Mouse (Mus musculus) kidney, embryonic 16.5 days (tissue): Measurements from ENCODE around the gene Ncor2. TPM values are rescaled to one million over a fixed set of nuclear protein-coding genes. Genes with fewer than 3 reads are reported as not detected.

Source experiments
- ATAC-seq: fragments of 200-750 bp; cut with Nextera tagmentation; 2 replicates; pipeline ENCODE4 v1.8.0; 2017; ENCODE audit warnings: moderate TSS enrichment; ENCODE audit not compliant: low FRiP score, low TSS enrichment
- H3K27ac ChIP-seq: fragments of 300-500 bp; sonication (generic); 2 replicates; pipeline ENCODE4 v1.5.1; 2014; ENCODE audit warnings: low read length
- H3K27me3 ChIP-seq: fragments of 300-500 bp; sonication (generic); 2 replicates; pipeline ENCODE4 v1.6.1; 2014; ENCODE audit warnings: low read length, control low read depth, mixed read lengths; ENCODE audit not compliant: insufficient read depth
- H3K36me3 ChIP-seq: fragments of 300-500 bp; sonication (generic); 2 replicates; pipeline ENCODE4 v1.6.1; 2014; ENCODE audit warnings: low read length, control low read depth, mixed read lengths; ENCODE audit not compliant: insufficient read depth
- H3K4me1 ChIP-seq: fragments of 300-500 bp; sonication (generic); 2 replicates; pipeline ENCODE4 v1.6.1; 2014; ENCODE audit warnings: low read length, control low read depth, mixed read lengths; ENCODE audit not compliant: insufficient read depth
- H3K4me2 ChIP-seq: fragments of 300-500 bp; sonication (generic); replicated peaks from 2 replicates; pipeline ENCODE4 v1.6.1; 2014; ENCODE audit warnings: low read depth, low read length
- H3K4me3 ChIP-seq: fragments of 300-500 bp; sonication (generic); 2 replicates; pipeline ENCODE4 v1.5.1; 2014; ENCODE audit warnings: mild to moderate bottlenecking, low read length
- H3K9ac ChIP-seq: fragments of 300-500 bp; sonication (generic); replicated peaks from 2 replicates; pipeline ENCODE4 v1.6.1; 2014; ENCODE audit warnings: low read length
- H3K9me3 ChIP-seq: fragments of 300-500 bp; sonication (generic); 2 replicates; pipeline ENCODE4 v1.6.1; 2016; ENCODE audit warnings: low read length, control low read depth
- WGBS: fragments of 180-500 bp; shearing (Covaris S2); extraction: QIAGEN DNeasy Blood & Tissue Kit; methylation state at CpG from one replicate; pipeline ENCODE4 v1.1.7; 2014; 5-methylcytosine and 5-hydroxymethylcytosine counted together
- polyA plus RNA-seq: library from polyadenylated mRNA; unstranded; fragments of >200 nt; fragmentation: Nextera tagmentation; extraction: Ambion mirVana; gene quantifications from 2 replicates; pipeline ENCODE4 v1.2.1, GENCODE M21; 2015

Ncor2 gene
- polyA plus RNA-seq, 1 experiment from 2014 or later = 27.5 TPM

DNA sequence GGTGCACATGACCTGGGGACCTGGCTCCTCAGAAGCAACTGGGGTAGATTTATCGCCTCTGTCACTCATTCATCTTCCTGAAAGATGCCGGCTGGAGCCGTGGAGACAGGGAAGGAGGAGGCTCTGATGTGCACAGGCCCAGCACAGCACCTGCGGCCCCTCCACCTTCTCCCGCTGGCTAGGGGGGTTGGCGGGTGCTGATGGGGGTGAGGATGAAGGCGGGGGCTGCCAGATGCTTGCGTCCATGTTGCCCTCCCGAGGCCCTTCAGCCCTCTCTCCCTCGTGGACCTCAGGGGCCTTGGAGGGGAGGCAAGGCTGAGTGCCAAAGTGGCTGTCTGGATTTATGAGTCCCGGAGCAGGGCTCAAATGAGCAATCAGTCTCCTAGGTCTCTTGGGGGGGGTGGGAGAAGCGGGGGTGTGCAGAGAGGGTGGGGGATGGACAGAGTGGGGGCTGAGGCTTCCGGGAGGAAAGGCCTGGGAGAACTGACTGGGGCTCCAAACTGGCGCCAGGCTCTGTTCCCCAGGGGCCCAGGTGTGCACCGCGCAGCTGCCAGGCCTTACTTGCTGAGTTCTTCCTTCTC, 110.6 kb downstream of the Ncor2 start:
- peak overlapping the region; percentile 22; the same call in 1 of the 2 replicates for H3K4me2 ChIP-seq

GRCm38 (mm10) chr5:125067673-125068072, 111.3 kb downstream of the Ncor2 start:
- H3K27ac ChIP-seq = peak overlapping the region; percentile 65; the same call in 1 of the 2 replicates
- H3K36me3 ChIP-seq = peaks cover 33% of the 10 kb centered on the region
- peaks cover 65% of the 10 kb centered on the region for H3K4me1 ChIP-seq
- H3K9ac ChIP-seq = no peak overlapping the region
- H3K4me3 ChIP-seq = no peak overlapping the region
- H3K9me3 ChIP-seq = no peaks in the 10 kb centered on the region
- no peak overlapping the region for H3K4me2 ChIP-seq
- no peaks in the 10 kb centered on the region for H3K27me3 ChIP-seq
- no peak for ATAC-seq
- 41% methylated on average over 14 of the region's 14 CpGs for WGBS

More for the DNA sequence above, 110.6 kb downstream of the Ncor2 start:
- peak; percentile 64 for ATAC-seq
- H3K4me3 ChIP-seq = no peak overlapping the region
- H3K4me1 ChIP-seq = peaks cover 65% of the 10 kb centered on the region
- peaks cover 33% of the 10 kb centered on the region for H3K36me3 ChIP-seq
- no peaks in the 10 kb centered on the region for H3K27me3 ChIP-seq
- whole genome bisulfite sequencing = 20% methylated on average over 14 of the region's 16 CpGs
- H3K9ac ChIP-seq = peak overlapping the region; percentile 40; the same call in 1 of the 2 replicates
- peak overlapping the region; percentile 78 for H3K27ac ChIP-seq
- H3K9me3 ChIP-seq = no peaks in the 10 kb centered on the region

- H3K4me1 ChIP-seq = peaks cover 58% of the 10 kb centered on the region
- H3K9me3 ChIP-seq = no peaks in the 10 kb centered on the region
- no peak overlapping the region for H3K9ac ChIP-seq
- no peak for ATAC-seq
- no peaks in the 10 kb centered on the region for H3K27me3 ChIP-seq
- H3K36me3 ChIP-seq = peaks cover 35% of the 10 kb centered on the region
- WGBS = 87% methylated on average over 13 of the region's 13 CpGs
- H3K4me2 ChIP-seq = no peak overlapping the region
- 0 out of 2 replicates have a peak overlapping the region, but pooled peaks have one; percentile 15 for H3K27ac ChIP-seq
- no peak overlapping the region for H3K4me3 ChIP-seq
Measured at GRCm38 (mm10) chr5:125066479-125067471, 112.2 kb downstream of the Ncor2 start.

GRCm38 (mm10) chr5:125063015-125063414, 116.0 kb downstream of the Ncor2 start:
- 25% methylated on average over 17 of the region's 17 CpGs for WGBS
- ATAC-seq = no peak
- Histone ChIP-seq H3K27me3 (no peaks in the 10 kb centered on the region), H3K9ac (no peak overlapping the region), H3K4me3 (no peak overlapping the region), H3K36me3 (peaks cover 35% of the 10 kb centered on the region), H3K4me2 (no peak overlapping the region), H3K27ac (no peak overlapping the region), H3K9me3 (no peaks in the 10 kb centered on the region), H3K4me1 (peaks cover 42% of the 10 kb centered on the region)

DNA sequence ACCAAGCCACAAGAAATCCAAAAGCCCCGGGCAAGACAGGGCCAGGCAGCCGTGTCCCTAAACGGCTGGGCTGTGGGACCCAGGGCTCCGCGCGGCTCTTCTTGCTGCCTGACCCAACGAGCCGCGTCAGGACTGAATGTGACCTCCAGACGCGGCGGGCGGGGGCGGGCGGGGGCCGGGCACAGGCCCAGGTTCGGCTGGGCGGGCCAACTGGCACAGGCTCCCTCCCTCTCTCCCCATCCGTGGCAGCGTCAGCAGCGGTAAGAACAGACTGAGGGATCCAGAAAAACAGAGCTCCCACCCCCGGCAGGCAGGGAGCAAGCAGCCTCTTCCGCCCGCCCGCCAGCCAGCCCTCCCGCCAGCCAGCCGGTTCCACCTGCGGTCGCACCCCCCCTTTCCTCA, 120.8 kb downstream of the Ncor2 start:
- Histone ChIP-seq H3K9ac (peak overlapping the region; percentile 59), H3K27me3 (no peaks in the 10 kb centered on the region), H3K36me3 (peaks cover 16% of the 10 kb centered on the region; the same call in 1 of the 2 replicates), H3K4me2 (peak overlapping the region; percentile 49), H3K4me3 (peak overlapping the region; percentile 31), H3K9me3 (no peaks in the 10 kb centered on the region), H3K4me1 (peaks cover 64% of the 10 kb centered on the region), H3K27ac (peak overlapping the region; percentile 83)
- 2% methylated on average over 28 of the region's 29 CpGs for WGBS
- ATAC-seq = peak; percentile 52

DNA sequence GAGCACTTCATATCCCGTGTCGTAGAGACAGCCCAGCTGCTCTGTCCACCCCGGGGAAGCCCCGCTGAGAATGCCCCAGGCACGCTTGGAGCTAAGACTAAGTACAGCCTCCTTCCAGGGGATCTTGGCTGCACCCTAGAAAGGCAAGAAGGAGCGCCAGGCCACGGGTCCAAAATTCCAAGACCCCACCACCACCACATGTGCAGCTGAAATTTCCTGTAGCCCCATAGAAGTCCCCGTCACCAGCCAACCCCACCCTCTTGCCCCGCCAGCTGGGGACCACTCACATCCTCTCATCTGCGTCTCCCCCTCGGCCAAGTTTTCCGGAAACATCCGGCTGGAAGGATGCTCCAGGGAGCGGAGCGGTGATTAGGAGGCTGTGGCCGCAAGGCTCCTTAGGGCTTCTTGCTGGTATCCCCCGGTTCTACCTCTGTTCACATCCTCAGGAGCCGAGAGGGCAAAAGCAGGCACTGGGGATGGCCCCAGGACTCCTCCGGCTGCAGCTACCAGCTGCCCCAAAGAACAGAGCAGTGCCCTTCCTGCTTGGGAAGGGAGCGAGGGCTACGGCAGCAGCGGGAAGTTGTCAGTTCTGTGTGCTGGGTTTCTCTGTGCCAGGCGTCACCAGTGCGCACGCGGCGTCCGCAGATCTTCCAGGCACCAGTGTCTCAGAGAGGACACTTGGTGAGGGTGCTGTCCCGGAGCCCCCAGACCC, 121.3 kb downstream of the Ncor2 start:
- peak overlapping the region; percentile 31 for H3K4me3 ChIP-seq
- H3K4me1 ChIP-seq = peaks cover 63% of the 10 kb centered on the region
- H3K27me3 ChIP-seq = no peaks in the 10 kb centered on the region
- peak overlapping the region; percentile 59 for H3K9ac ChIP-seq
- 7% methylated on average over 29 of the region's 29 CpGs for WGBS
- H3K4me2 ChIP-seq = peak overlapping the region; percentile 49
- no peaks in the 10 kb centered on the region for H3K9me3 ChIP-seq
- peaks cover 16% of the 10 kb centered on the region; the same call in 1 of the 2 replicates for H3K36me3 ChIP-seq
- peak; percentile 7 for ATAC-seq
- H3K27ac ChIP-seq = peak overlapping the region; percentile 83

DNA sequence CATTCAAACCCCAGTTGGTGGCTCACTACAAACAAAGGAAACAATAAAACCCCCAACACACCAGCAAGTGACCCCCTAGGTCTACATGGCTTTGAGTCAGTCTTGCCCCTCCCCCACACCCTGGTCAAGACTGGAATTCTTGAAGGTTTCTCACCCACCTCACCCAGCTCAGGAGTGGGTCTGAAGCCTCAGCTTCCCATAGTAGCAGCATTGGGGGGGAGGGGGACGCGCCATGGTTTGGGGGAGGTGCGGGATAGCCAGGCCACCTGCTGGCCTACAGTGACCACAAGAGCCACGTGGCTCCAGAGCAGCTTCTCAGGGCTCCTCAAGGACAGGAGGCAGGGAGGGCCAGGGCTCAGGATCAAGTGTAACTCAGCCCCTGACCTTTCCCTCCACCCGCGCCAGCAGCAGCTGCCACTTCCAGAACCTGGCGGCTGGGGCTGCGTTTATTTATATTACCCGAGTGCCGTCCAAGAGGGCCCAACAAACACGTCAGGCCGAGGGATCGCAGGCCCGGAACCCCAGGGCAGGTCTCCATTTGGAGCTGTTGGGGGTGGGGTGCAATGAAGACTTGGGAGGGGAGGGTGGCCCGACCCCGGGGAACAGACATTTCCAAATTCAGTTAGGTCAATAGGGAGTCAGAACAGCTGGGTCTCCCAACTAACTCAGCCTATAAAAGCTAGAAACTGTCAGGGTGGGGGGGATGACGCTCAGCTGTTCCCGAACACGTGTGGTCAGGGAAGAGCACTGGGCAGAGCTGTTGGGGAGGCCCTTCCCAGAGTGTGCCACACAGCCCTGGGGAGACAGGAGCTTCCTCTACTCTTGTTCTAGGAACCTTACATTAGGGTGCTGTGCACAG, 122.1 kb downstream of the Ncor2 start:
- Histone ChIP-seq H3K4me1 (peaks cover 69% of the 10 kb centered on the region), H3K27me3 (no peaks in the 10 kb centered on the region), H3K4me3 (peak overlapping the region; percentile 31), H3K36me3 (peaks cover 16% of the 10 kb centered on the region; the same call in 1 of the 2 replicates), H3K4me2 (peak overlapping the region; percentile 49), H3K9ac (peak overlapping the region; percentile 59), H3K27ac (peak overlapping the region; percentile 83), H3K9me3 (no peaks in the 10 kb centered on the region)
- peak; percentile 55 for ATAC-seq
- WGBS = 10% methylated on average over 19 of the region's 19 CpGs

DNA sequence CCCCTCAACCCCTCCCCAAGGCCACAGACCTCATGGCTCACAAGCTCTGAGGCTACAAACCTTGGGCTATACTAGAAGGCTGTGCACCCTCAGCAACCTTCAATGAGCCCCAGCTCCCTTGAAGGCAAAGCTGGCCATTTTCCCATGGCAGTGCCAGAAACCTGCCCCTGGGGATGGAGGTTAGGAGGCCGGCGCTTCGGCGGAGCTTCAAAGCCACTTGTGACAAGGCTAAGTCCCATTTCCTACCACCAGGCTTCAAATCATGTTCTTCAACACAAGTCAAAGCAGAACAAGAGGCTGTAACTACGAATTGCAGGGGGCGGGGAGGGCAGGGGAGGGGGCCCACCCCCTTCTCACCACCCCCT, 122.7 kb downstream of the Ncor2 start:
- ATAC-seq = no peak
- Histone ChIP-seq H3K9ac (peak overlapping the region; percentile 1; the same call in 1 of the 2 replicates), H3K36me3 (peaks cover 14% of the 10 kb centered on the region; the same call in 1 of the 2 replicates), H3K9me3 (no peaks in the 10 kb centered on the region), H3K27me3 (no peaks in the 10 kb centered on the region), H3K4me3 (0 out of 2 replicates have a peak overlapping the region, but pooled peaks have one; percentile 31), H3K4me1 (peaks cover 69% of the 10 kb centered on the region), H3K4me2 (peak overlapping the region; percentile 49), H3K27ac (peak overlapping the region; percentile 83; the same call in 1 of the 2 replicates)
- 29% methylated on average over 6 of the region's 6 CpGs for WGBS
